Mouse (Mus musculus) left cerebral cortex, postnatal 36 days (tissue): ENCODE data around the gene Atp5h. TPM values are rescaled to one million over a fixed set of nuclear protein-coding genes. Genes with fewer than 3 reads are reported as not detected.
"Not testable (repeated sequence)": the region's sequence is repeated elsewhere in the genome, so short reads cannot be mapped to it uniquely, and the experiment has no call there.

ENCODE experiments used
- DNase-seq, 2 experiments: peaks; one replicate each; pipeline ENCODE4 v3.0.0; 2021 to 2022; ENCODE audit warnings: low spot score in 2 of 2, mixed read lengths in 1 of 2
- intact Hi-C: fragments of 180-260 bp; cut with DNase I; formaldehyde crosslinking; loops from one replicate; pipeline ENCODE4 v1.15.1; 2025
- total RNA-seq, 2 experiments: library from RNA; stranded (reverse); gene quantifications; 2 replicates each; pipeline ENCODE4 v1.2.3; 2021

Gene Atp5h
- total RNA-seq, result 100 to 1,000 TPM; 417 to 474 TPM

DNA sequence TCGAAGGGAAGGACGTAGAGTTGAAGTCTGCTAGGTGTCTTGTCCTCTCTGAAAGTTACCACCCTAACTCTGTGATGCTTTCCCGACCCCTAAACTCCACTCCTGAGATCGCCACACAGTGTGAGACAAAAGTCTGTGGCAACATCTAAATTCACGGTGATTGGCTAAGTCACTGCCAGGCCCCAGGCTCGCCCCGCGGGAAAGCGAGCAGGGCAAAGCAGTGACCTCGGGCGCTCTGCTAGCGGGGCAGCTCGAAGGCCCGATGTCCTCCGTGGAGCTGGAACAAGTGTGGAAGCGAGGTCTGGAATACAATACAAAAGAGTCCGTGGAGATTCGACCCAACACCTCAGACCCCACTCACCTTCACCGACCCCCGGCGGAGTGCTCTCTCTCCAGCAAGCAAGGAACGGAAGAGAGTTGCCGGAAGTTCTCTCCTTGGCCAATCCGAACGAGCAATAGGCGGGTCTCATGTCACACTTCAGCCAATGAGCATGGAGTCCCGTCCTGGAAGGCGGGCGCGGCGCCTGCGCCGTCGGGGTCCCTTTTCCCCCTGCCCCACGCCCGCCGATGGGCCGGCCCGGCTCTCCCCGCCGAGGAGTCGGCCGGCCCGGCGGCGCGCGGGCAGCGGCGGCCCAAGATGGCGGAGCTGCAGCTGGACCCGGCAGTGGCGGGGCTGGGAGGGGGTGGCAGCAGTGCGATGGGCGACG is at the start of gene Atp5h, which contains the start of gene Kctd2:
Atp5h (minus strand) TSS at position 432 of the 707 bp plus-strand sequence.
Kctd2 (plus strand) TSS at position 598 of the 707 bp plus-strand sequence.
- DNase-seq, result peak; percentile 94 to 96
- intact Hi-C loops, result loop anchor here (2.0 kb wide), 2 partner anchors 53 to 55 kb away; partner anchors contain the start of genes Armc7 and Hid1

- intact Hi-C loops, result no loop called here
- DNase-seq, result no peak
These were observed 47.5 kb upstream of the Atp5h start for GRCm38 (mm10) chr11:115467217-115467618.

- no peak for DNase-seq
- intact Hi-C loops, result no loop called here
These were observed 45.1 kb upstream of the Atp5h start for GRCm38 (mm10) chr11:115464851-115465250.

GRCm38 (mm10) chr11:115463397-115463796 is 43.6 kb upstream of the Atp5h start:
- no peak for DNase-seq
- intact Hi-C loops, result no loop called here

- intact Hi-C loops, result no loop called here
- no peak for DNase-seq
These were observed 42.6 kb upstream of the Atp5h start, which contains the start of gene Slc16a5 for GRCm38 (mm10) chr11:115462243-115462891. TSS of gene Slc16a5 (plus strand) at chr11:115462474.

DNA sequence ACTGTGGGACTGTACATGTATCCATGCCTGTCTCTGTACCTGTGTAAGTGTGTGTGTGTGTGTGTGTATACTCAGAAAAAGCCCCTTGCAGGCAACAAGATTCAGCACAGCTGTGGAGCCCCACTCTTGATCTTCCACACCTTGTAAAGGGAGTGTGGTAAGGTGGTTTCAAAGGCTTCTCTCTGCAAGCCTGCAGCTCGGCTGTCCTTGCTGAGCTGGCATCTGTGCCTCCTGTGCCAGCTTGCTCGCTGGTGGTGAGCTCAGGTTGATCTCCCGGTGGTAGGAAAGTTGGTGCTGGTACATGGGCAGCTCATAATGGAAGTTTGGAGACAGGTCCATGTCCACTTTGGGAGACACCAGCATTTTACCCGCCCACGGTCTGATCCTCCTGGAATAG is 42.1 kb upstream of the Atp5h start:
- intact Hi-C loops, result no loop called here
- no peak for DNase-seq

DNA sequence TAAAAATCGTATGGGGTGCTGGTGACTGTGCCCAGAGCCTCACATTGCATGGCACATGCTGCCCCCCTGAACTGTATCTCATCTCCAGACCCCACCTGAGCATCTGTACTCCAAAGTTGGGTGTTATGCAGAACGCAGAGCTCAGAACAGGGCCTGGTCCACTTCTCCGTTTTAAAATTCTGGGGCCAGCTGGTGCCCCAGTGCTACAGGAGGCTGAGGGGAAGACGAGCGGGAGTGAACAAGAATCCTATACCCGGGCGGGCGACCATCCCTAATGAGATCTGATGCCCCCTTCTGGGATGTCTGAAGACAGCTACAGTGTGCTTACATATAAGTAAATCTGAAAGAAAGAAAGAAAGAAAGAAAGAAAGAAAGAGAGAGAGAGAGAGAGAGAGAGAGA is 41.2 kb upstream of the Atp5h start:
- no peak for DNase-seq
- intact Hi-C loops, result no loop called here

- intact Hi-C loops, result no loop called here
- DNase-seq, result no peak
These were observed 37.6 kb upstream of the Atp5h start for GRCm38 (mm10) chr11:115457405-115457804.

GRCm38 (mm10) chr11:115456182-115456581 is 36.4 kb upstream of the Atp5h start:
- intact Hi-C loops, result no loop called here

DNA sequence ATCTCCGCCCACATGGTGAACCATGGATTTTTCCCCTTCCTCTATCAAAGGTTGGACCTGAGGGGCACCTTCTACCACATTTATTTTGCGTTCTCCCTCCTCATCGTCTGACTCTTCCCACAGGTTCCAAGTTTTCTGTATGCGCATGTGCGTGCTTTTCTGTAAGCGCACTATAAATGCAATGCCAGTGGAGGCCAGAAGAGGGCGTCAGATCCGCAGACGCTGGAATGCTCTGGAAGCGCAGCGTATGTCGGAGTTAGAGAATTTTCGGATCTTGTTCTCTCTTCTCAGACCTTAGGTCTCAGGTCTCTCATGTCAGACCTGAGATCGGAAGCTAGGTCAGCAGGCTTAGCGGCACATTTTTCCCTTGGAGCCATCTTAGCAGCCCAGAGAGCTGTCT is 35.9 kb upstream of the Atp5h start:
- no peak for DNase-seq
- intact Hi-C loops, result no loop called here

More at GRCm38 (mm10) chr11:115456182-115456581, 36.4 kb upstream of the Atp5h start:
- DNase-seq, result no peak

- DNase-seq, intact Hi-C loops: not testable (repeated sequence)
These were observed 35.1 kb upstream of the Atp5h start for GRCm38 (mm10) chr11:115454822-115455221.

GRCm38 (mm10) chr11:115453306-115453705 is 33.5 kb upstream of the Atp5h start:
- no peak for DNase-seq
- intact Hi-C loops, result no loop called here

DNA sequence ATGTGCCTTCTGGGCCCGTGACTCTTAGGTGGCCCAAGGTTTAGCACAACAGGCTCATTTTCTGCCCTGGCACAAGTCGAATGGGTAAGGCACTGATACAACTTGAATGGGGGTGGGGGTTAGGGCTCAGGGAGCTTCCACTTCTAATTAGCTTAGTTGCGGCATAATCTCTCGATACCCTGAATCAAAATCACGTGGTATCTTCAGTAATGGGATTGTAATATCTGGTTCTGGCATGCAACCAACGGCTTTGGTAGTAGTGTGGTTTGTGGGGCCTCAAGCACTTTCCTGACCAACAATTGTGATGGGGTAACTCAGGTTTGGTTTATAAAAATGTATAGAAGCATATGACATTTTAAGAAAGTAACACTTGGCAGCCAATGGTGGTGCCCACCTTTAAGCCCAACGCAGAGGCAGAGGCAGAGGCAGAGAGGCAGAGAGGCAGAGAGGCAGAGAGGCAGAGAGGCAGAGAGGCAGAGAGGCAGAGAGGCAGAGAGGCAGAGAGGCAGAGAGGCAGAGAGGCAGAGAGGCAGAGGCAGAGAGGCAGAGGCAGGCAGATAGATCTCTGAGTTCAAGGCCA is 32.6 kb upstream of the Atp5h start:
- DNase-seq, result no peak
- intact Hi-C loops, result no loop called here

- intact Hi-C loops, result no loop called here
- DNase-seq, result no peak
These were observed 32.0 kb upstream of the Atp5h start for GRCm38 (mm10) chr11:115451781-115452241.

DNA sequence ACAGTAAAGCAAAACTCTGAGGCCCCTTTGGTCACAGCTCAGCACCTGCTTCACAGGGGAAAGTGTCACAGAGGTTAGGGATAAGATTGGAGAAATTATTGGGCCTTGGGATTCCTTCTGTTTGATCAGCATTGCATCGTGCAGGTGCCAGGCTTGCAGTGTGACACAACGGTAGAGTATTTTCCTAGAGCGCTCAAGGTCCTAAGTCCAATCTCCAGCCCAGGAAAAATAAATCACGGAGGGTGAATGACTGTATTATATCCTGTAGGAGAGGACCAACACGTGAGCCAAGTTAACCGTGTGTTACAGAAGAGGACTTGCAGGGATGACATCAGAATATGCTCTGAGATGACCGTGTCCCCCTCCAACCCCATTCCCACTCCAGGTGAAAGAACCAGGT is 30.4 kb upstream of the Atp5h start:
- intact Hi-C loops, result no loop called here
- DNase-seq, result no peak

DNA sequence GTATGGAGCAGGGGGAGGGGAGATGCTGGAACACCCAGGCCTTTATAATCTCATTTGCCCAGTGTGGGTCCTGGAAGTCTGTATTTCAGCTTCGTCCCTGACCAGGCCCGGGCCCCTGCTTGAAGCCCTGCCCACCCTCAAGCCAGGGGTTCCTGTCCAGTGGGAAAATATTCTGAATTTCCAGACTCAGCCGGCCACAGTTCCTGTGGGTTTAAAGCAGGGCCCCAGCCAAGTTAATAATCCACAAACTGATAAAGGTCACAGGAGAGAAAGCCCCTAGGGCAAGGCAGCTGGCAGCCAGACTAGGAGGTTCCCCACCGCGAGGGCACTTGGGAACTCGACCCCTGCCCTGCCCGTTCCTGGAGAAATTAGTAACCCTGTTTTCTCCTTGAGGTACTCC is 29.2 kb upstream of the Atp5h start:
- DNase-seq, result no peak
- intact Hi-C loops, result no loop called here

GRCm38 (mm10) chr11:115448075-115448474 is 28.3 kb upstream of the Atp5h start:
- intact Hi-C loops, result no loop called here
- DNase-seq, result no peak

GRCm38 (mm10) chr11:115447321-115447885 is 27.6 kb upstream of the Atp5h start:
- no peak for DNase-seq
- intact Hi-C loops, result no loop called here

- no peak for DNase-seq
- intact Hi-C loops, result no loop called here
These were observed 27.1 kb upstream of the Atp5h start for GRCm38 (mm10) chr11:115446906-115447305.

DNA sequence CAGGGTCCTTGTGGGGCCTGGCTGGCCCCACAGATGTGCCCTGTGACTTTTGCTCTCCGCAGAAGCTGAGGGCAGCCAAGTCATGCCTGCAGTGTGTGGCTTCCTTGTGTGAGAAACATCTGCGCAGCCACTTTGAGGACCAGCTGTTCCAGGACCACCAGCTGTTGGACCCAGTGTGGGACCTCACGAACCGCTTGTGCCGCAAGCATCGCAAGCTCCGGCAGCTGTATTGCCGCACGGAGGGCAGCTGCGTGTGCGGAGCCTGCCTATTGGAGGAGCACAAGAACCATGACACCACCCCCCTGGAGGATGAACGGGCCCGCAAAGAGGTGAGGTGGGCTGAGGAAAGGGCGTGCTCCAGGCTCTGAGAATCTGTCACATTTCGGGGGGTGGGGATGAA is 21.7 kb upstream of the Atp5h start:
- intact Hi-C loops, result no loop called here

More for the DNA sequence above, 21.7 kb upstream of the Atp5h start:
- no peak for DNase-seq
